Mouse (Mus musculus) G1E (cell line): Measurements from ENCODE around the gene Tmem270. TPM values are rescaled to one million over a fixed set of nuclear protein-coding genes. Genes with fewer than 3 reads are reported as not detected.

ENCODE experiments used
- ATAC-seq: 2 replicates; pipeline ENCODE4 v1.8.0; 2016; ENCODE audit warnings: mild to moderate bottlenecking; ENCODE audit not compliant: insufficient number of reproducible peaks, poor library complexity, low FRiP score, severe bottlenecking; ENCODE audit errors: extremely low read depth
- DNase-seq: peaks from one replicate; pipeline ENCODE4 v3.0.0; 2012; ENCODE audit warnings: low spot score
- H3K27me3 ChIP-seq: 2 replicates; pipeline ENCODE4 v1.6.1; 2012; ENCODE audit warnings: mild to moderate bottlenecking, low read length, inconsistent platforms; ENCODE audit not compliant: insufficient read depth
- H3K36me3 ChIP-seq: replicated peaks from 2 replicates; pipeline ENCODE3; 2012; ENCODE audit warnings: mild to moderate bottlenecking, inconsistent platforms
- H3K4me1 ChIP-seq: 2 replicates; pipeline ENCODE4 v1.6.1; 2012; ENCODE audit warnings: low read depth, low read length, inconsistent platforms, mixed read lengths; ENCODE audit not compliant: insufficient read depth
- H3K4me3 ChIP-seq: 2 replicates; pipeline ENCODE4 v1.5.1; 2012; ENCODE audit warnings: low read depth, mild to moderate bottlenecking, inconsistent platforms, low read length, moderate library complexity, mixed read lengths
- H3K9me3 ChIP-seq: replicated peaks from 2 replicates; pipeline ENCODE4 v1.6.1; 2012; ENCODE audit warnings: inconsistent platforms
- CTCF ChIP-seq: IDR thresholded peaks from 2 replicates; pipeline ENCODE4 v1.5.1; 2012; ENCODE audit warnings: low read depth, low read length, inconsistent platforms, mixed read lengths
- GATA1 ChIP-seq: IDR thresholded peaks from 2 replicates; pipeline ENCODE4 v1.6.1; 2012; ENCODE audit warnings: borderline replicate concordance, low read length, inconsistent platforms, mixed read lengths
- GATA2 ChIP-seq: IDR thresholded peaks from 2 replicates; pipeline ENCODE4 v1.6.1; 2012; ENCODE audit warnings: low read depth, low read length, inconsistent platforms, borderline replicate concordance
- POLR2AphosphoS5 ChIP-seq: IDR thresholded peaks from 2 replicates; pipeline ENCODE4 v1.6.1; 2012; ENCODE audit warnings: low read depth, low read length, inconsistent platforms; ENCODE audit not compliant: insufficient replicate concordance
- TAL1 ChIP-seq: conservative IDR thresholded peaks from 2 replicates; pipeline ENCODE4 v1.6.1; 2012; ENCODE audit warnings: low read depth, low read length, inconsistent platforms, mixed read lengths
- polyA plus RNA-seq: library from polyadenylated mRNA; stranded (reverse); fragments of >175 nt; gene quantifications from 2 replicates; pipeline ENCODE4 v1.2.3, GENCODE M21; 2012
- total RNA-seq, 2 experiments: library from RNA; stranded (forward) in 1 of 2; stranded (reverse) in 1 of 2; fragments of 200-1000 nt in 1 of 2; fragments of >200 nt in 1 of 2; fragmentation: Nextera tagmentation in 1 of 2; gene quantifications; 2 replicates each; pipeline ENCODE4 v1.2.3; 2014 to 2017

Tmem270 gene
- total and polyA plus RNA-seq, 3 experiments, result not detected

DNA sequence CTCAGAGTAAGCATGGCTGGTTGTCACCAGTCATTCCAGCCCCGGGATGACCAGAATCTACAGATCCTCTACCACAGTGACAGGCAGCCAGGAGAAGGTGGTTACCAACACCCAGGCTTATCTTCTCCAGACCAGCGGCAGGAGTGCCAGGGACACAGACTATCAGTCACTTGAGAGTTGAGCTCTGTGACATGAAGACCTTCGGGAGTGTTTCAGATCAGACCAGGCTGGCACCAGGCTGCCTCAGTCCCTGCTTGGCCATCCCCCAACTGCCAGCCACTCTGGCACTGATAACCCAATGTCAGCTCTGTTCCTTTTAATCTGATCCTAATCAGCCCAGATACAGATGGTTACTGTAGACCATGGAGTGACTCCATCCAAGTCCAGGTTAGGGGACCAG lies 12.6 kb upstream of the Tmem270 start:
- Histone ChIP-seq H3K27me3 (no peaks in the 10 kb centered on the region; the same call in 1 of the 2 replicates), H3K4me1 (peaks cover 62% of the 10 kb centered on the region), H3K4me3 (no peak overlapping the region; the same call in 1 of the 2 replicates), H3K9me3 (peaks cover 4% of the 10 kb centered on the region), H3K36me3 (no peaks in the 10 kb centered on the region)
- TF ChIP-seq POLR2AphosphoS5 (no peak), TAL1 (peak; percentile 54; the same call in 1 of the 2 replicates), CTCF (no peak), GATA1 (no peak)
- ATAC-seq (peak; percentile 42), DNase-seq (no peak)

DNA sequence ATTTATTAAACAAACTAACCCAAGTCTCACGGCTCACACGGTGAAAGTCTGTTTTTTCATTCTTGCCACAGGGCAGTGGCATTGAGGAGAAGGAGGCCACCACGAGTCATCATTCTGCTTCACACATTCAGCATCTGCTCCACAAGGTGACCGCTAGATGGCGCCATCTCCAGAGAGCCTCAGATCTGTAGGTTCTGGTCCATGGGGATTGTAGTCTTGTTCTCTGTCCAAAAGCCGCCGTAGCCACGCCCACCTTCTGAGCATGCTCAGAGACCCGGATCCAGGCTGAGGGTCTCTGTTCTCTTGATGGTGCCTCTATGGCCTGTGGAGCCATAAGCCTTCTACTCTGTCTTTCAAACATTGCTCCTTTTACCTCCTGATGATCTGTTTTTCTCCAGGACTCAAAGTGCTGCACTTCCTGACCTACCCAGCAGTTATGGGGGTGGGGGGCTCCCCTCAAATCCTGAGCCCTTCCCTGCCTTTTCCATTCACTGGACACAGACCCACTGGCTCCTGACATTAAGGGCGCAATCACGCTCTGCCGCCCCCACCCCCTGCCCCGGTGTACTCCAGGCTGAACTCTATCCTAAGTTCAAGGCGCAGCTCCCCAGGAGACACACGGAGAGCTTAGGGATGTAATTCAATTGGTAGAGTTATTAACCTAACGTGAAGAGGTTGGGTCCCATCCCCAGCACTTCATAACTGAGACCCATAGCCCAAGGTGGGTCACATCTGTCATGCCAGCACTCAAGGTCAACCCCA lies 11.7 kb upstream of the Tmem270 start:
- Histone ChIP-seq H3K36me3 (no peaks in the 10 kb centered on the region), H3K27me3 (no peaks in the 10 kb centered on the region; the same call in 1 of the 2 replicates), H3K4me3 (no peak overlapping the region), H3K9me3 (peaks cover 4% of the 10 kb centered on the region), H3K4me1 (peaks cover 71% of the 10 kb centered on the region)
- DNase-seq (no peak), ATAC-seq (no peak)
- TF ChIP-seq POLR2AphosphoS5, result no peak
- no peak for TF ChIP-seq TAL1
- TF ChIP-seq CTCF, result peak; percentile 74

DNA sequence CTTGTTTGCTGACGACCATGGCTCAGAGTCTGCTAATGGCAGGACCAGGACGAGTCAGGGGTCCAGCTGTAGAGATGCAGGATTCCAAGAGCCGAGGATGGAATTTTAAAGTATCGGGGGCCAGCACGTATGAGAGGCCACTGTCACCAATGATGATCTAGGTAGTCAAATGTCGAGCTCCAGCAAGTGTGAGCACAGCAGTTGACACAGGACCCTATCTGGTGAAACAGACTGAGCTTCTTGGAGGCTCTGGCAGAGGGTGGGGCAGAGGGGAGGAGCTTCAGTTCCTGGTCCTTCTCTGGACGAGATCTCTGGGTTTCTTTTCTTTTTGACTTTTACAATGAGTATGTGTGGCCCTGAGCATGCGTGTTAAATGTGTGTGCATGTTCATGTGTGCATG lies 8.8 kb upstream of the Tmem270 start, which contains the start of gene Cldn13:
Gene Cldn13, minus strand, starts transcription at position 216 of the 400 bp plus-strand sequence.
- ATAC-seq (peak; percentile 43; the same call in 1 of the 2 replicates), DNase-seq (peak; percentile 52)
- H3K4me1 ChIP-seq, result peaks cover 61% of the 10 kb centered on the region
- TF ChIP-seq TAL1 (no peak), GATA1 (no peak), CTCF (no peak), GATA2 (no peak), POLR2AphosphoS5 (no peak)
- H3K4me3 ChIP-seq, result peak within 1 kb of the TSS; percentile 61
- H3K36me3 ChIP-seq, result no peaks in the 10 kb centered on the region
- H3K27me3 ChIP-seq, result no peaks in the 10 kb centered on the region; the same call in 1 of the 2 replicates
- H3K9me3 ChIP-seq, result peaks cover 4% of the 10 kb centered on the region

DNA sequence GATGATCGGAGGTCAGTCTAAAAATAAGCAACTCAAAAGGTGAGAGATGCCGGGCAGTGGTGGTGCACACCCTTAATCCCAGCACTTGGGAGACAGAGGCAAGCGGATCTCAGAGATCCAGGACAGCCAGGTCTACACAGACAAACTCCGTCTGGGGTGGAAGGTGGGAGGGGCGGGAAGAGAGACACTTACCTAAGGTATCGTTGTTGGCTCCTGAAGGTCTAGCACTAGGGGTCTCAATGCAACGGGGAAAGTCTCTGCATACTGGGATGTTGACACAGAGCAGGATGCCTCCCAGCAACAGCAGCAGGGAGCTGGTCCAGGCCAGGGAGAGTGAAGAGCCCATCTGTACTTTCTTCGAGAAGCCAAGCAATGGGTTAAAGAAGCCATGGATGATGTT lies 8.0 kb upstream of the Tmem270 start:
- Histone ChIP-seq H3K36me3 (no peaks in the 10 kb centered on the region), H3K4me1 (peaks cover 53% of the 10 kb centered on the region), H3K27me3 (no peaks in the 10 kb centered on the region; the same call in 1 of the 2 replicates), H3K9me3 (peaks cover 4% of the 10 kb centered on the region), H3K4me3 (peak overlapping the region; percentile 59; the same call in 1 of the 2 replicates)
- DNase-seq (no peak), ATAC-seq (no peak)
- TF ChIP-seq GATA1 (no peak), TAL1 (no peak), GATA2 (no peak), POLR2AphosphoS5 (no peak), CTCF (no peak)

DNA sequence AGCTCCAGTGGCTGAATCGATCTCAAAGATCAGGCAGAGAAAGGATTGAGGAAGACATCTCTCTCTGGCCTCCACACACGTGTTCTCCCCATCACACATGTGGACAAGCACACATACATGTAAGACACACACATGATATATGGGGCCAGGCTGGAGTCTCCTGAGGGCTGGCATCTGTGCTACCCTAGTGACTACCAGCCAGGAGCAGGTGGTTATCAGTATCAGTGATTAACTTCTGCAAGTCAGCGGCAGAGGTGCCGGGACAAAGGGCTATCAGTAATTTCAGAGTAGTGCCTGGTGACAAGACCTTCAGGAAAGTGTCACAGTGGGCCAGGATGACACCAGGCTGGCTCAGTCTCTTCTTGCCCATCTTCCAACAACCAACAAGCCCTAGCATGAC lies 7.2 kb upstream of the Tmem270 start:
- peaks cover 4% of the 10 kb centered on the region for H3K9me3 ChIP-seq
- no peaks in the 10 kb centered on the region for H3K36me3 ChIP-seq
- peak overlapping the region; percentile 55 for H3K4me3 ChIP-seq

DNA sequence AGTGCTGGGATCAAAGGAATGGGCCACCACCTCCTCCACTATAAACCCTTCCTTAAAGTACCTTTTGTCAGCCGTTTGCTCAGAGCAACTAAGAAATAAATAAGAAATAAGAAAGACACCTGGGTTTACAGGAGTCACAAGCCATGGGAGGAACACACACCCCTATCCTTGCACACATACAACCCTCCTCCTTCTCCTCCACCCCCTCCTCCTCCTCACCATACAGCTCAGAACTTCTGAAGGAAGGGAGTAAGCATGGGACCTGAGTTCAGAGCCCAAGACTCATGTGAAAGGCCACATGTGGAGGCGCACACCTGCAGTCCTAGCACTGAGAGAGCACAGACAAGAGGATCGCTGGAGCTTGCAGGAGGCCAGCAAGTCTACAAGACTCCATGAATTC lies 6.8 kb upstream of the Tmem270 start:
- Histone ChIP-seq H3K9me3 (peaks cover 4% of the 10 kb centered on the region), H3K4me3 (peak overlapping the region; percentile 55), H3K27me3 (no peaks in the 10 kb centered on the region; the same call in 1 of the 2 replicates), H3K4me1 (peaks cover 42% of the 10 kb centered on the region), H3K36me3 (no peaks in the 10 kb centered on the region)
- TF ChIP-seq GATA1, result no peak
- no peak for TF ChIP-seq CTCF
- no peak for TF ChIP-seq POLR2AphosphoS5
- TF ChIP-seq GATA2, result no peak
- TF ChIP-seq TAL1, result no peak
- no peak for ATAC-seq
- no peak for DNase-seq

More for the DNA sequence above, 7.2 kb upstream of the Tmem270 start:
- peak; percentile 86 for TF ChIP-seq TAL1
- no peak for TF ChIP-seq CTCF
- DNase-seq, result peak; percentile 50
- H3K4me1 ChIP-seq, result peaks cover 46% of the 10 kb centered on the region
- peak; percentile 69 for ATAC-seq
- no peaks in the 10 kb centered on the region; the same call in 1 of the 2 replicates for H3K27me3 ChIP-seq

DNA sequence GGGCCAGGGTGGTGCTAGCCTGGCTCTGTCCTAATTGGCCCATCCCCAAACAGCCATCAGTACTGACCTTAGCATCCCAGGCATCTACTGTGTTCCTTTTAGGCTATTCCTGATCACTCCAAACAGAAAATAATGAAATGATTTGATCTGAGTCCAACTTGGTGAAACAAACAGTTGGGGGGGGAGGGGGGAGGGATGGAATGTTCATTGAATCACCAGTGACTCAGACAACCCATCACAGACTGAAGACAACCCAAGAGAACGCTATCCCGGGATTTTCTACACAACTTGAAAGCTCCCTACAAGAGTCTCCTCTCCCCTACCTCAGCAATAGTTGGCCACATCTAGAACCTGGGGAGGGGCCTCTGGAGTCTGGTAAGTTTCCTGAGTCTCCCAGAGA lies 5.4 kb upstream of the Tmem270 start:
- Histone ChIP-seq H3K4me1 (peaks cover 45% of the 10 kb centered on the region), H3K9me3 (no peaks in the 10 kb centered on the region), H3K36me3 (no peaks in the 10 kb centered on the region), H3K4me3 (no peak overlapping the region), H3K27me3 (no peaks in the 10 kb centered on the region; the same call in 1 of the 2 replicates)
- TF ChIP-seq POLR2AphosphoS5, result no peak
- TF ChIP-seq GATA1, result no peak
- TF ChIP-seq CTCF, result no peak
- TF ChIP-seq GATA2, result no peak
- TF ChIP-seq TAL1, result no peak
- no peak for DNase-seq
- no peak for ATAC-seq
